Mouse (Mus musculus): ENCODE results near the gene Map4k5. TPM values are rescaled to one million over a fixed set of nuclear protein-coding genes. Genes with fewer than 3 reads are reported as not detected.

Gene Map4k5
- total RNA-seq, 1 experiment from 2014 or later, result 26.6 TPM

DNA sequence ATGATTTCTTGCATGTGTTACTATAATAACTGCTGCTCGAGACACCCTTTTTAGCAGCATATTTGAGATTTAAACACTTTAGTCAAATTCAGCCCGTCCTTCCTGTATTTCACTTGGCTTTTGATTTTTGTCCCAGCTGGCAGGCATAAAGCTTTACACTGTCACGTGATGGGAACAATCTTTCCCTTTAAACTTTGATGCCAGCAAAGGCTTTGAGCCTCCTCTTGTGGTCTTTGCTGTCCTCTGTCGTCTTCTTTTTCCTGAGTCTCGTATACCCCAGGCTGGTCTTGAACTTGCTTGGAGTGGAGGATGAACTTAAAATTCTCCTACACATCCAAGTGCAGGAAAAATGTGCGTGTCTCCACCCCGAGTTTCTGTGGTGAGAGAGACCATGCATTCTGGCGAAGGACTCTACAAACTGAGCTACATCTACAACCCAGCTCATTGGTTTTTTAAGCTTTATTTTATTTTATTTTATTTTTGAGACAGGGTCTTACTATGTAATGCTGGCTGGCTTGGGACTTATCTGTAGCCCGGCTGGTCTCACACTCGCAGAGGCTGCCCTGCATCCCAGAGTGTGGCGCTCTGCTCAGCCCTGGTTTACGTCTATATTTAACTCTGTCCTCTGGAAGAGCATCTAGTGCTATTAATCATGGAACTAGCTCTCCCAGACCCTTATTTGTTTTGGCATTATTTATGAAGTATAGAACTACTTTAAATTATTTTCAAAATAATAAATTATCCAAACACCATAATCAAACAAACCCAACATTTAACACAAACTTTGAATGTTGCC, 44.7 kb downstream of the Map4k5 start:
- ATAC-seq (replicated peaks; ENCODE audit: low read depth, poor library complexity, severe bottlenecking), result no peak

DNA sequence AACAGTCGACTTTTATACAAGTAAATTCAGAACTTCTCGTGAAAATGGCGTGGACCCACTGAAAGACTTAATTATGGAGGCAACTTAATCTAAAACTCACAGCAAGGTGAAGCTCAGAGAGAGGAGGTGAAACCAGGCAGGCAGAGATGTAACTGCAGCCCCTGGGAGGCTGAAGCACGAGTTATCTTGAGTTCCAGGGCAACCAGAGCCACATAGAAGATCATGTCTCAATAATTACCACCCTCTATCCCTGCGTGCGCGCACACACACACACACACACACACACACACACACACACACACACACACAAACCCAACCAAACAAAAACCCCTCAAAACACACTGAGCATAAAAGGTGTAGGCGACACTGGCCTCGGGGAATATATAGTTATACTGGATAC, 46.5 kb downstream of the Map4k5 start:
- no peak for ATAC-seq (replicated peaks; ENCODE audit: low read depth, poor library complexity, severe bottlenecking)

DNA sequence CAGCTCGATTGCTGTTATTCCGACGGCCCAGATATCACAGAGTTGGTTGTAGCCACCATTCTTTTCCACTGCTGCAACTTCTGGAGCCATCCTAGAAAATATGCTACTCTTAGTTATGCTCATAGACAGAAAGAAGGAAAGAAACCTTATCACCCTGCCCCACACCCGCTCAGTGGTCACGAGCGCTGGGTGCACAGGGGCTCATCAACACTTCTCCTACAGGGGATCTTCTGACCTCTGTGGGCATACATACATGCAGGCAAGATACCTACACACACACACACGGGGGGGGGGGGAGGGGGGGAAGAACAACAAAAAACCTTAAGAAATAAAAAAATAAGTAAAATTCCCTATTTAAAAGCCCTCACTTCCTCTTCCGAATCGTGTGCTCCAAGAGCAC, 47.3 kb downstream of the Map4k5 start:
- no peak for ATAC-seq (replicated peaks; ENCODE audit: low read depth, poor library complexity, severe bottlenecking)

DNA sequence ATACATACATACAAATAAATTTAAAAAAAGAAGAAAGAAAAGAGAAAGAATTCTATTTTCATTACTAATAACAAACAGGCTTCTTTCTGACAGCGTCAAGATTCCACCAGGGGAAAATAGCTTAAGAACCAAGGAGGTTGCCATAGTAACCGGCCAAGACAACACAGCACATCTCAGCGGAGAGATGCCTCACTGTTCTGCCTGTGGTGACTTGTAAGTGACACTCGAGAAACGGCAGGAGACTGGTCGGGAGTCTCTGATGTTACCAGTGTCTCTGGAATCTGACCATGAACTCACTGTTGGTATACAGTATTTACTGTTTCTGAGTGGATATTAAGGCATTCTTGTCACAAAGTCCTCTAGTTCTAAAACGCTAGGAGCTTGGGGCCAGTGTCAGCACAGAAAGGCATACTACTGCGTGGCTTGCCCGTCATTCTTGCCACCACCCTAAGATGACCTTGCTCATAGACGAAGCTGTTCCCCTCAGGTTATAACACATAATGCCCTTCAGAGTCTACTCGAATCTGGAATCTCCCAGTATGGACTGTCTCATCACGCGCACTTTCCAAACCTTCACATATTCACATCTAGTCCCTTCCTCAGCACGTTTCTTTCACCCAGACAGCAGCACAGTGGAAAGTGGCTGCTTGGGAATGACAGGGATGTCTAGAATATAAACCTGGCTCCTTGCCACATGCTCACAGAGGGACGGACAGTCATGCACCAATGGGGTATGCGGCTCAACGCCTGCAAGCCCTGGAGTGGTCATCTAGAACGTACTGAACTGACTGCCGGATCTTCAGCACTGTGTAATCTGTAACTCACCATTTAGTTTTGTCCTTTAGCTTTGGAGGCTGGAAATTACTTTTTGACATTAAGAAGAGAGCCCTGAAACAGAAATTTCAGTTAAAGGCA, 49.2 kb downstream of the Map4k5 start:
- ATAC-seq (replicated peaks; ENCODE audit: low read depth, poor library complexity, severe bottlenecking), result 0 out of 2 replicates have a peak, but pooled peaks have one; percentile 25

DNA sequence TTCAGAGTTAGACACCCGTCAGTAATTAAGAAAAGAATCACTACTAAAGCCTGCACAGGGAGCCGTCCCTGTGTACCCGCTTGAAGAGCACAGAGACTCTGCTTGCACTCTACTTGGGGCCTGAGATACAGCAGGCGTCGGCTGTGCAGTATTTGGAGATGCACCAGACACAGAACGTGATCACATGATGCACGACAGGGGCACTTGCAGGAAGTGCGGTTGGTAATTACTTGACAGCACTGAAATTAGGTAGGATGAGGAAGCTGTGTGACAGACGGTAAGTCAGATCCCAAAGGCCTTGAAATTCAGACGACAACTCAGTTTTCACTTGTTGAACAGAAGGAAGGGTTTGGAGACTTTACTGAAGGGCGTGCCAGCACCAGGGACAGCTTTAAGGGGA, 54.6 kb downstream of the Map4k5 start:
- peak; percentile 56; the same call in 1 of the 2 replicates for ATAC-seq (replicated peaks; ENCODE audit: low read depth, poor library complexity, severe bottlenecking)

DNA sequence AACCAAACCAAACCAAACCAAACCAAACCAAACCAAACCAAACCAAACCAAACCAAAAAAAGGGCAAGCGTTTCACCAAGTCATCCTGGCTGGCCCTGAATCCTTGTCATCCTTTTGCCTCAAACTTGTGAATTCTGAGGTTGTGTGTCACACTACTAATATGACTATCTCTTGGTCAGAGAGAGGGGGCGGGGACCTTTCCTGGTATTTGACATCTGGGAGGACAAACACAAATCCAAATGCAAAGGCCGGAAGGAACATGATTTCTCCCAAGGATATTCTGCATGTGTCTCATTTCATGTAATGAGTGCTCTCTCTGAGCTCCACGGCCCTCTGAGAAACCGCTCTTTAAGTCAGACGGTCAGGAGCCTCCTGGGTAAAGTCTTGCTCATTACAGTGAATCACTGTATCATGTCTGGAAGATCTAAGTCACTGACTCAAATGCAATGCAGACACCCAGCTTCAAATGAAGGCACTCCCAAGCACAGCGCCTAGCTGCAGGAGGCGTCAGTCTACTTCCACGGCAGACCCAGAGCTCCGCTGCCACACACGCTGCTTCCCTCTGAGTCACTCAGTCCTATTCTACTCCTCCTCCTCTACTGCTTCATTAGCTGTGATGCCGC, 58.9 kb downstream of the Map4k5 start:
- ATAC-seq (replicated peaks; ENCODE audit: low read depth, poor library complexity, severe bottlenecking), result no peak

DNA sequence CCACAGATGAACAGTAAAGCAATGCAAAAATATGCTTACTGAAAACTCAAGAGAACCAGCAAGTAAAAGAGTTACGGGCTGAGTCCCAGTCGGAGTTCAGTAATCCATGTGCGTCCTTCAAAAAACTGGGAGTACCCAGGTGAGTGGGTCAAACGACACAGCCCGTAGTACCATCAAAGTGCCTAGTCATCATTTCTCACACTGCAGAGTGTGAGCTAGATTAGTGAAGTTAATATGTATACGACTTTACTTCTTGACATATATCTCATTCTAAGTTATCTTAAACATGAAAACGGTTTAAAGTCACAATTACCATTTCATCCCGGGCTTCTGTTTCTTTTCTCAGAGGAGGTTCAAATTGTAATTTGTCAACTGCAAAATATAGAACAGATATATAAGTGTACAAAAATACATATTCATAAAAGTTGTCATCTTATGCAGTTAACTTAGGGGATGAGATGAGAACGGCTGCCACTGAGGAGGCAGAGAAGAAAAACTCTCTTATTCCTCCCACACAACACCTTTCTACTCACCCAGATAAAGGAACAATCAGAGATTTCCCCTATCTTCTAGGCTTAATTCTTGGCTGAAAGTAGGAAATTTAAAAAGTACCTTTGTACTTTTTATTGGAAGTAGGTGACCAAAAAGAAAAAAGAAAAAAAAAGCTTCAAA, 61.6 kb downstream of the Map4k5 start:
- ATAC-seq (replicated peaks; ENCODE audit: low read depth, poor library complexity, severe bottlenecking), result no peak

DNA sequence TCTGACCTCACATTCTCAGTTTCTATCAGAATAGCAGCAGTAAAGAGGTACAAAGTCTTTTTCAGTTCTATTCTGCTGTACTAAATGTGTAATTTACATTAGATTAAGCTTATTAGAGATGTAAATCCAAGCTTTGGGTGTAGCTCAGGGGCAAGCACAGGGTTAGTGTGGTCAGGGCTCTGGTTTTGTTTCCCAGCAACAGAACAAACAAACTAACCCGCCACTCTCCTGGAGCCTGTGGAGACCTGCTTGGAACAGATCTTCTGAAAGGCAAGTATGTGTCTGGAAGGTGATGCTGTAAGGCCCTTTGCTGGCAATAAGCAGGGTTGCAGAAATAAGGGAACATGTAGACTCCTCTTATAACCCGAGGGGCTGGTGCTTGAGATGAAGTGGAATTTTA, 64.8 kb downstream of the Map4k5 start:
- ATAC-seq (replicated peaks; ENCODE audit: low read depth, poor library complexity, severe bottlenecking), result no peak

DNA sequence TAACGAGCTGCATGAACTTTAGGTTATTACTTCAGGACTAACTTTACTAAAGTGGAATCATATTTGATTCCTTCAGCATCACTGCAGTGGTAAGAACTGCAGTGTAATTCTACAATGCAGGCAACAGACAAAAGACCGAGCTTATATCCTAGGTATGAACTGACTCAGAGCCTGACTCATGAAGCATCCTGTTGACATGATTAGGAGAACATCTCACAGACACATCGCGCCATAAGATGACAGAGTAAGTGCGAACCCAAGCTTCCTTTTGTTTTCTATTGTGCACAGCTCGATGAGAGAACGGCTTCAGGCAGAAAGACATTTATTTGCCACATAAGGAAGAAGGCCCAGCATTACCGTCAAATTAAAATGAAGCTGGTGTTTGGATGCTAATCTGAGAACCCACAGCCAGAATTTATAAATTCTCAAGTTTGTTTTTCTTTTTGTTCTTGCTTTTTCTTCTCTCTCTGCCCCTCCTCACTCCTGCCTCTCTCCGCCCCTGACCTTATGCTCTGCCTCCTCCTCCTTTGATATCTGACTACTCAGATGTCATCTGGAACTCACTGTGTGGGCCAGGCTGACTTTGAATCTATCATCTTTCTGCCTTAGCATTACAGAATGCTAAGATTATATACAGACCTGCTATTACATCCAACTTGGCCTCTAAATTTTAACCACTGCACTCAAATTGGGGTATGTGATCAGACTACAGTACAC, 68.0 kb downstream of the Map4k5 start:
- no peak for ATAC-seq (replicated peaks; ENCODE audit: low read depth, poor library complexity, severe bottlenecking)

DNA sequence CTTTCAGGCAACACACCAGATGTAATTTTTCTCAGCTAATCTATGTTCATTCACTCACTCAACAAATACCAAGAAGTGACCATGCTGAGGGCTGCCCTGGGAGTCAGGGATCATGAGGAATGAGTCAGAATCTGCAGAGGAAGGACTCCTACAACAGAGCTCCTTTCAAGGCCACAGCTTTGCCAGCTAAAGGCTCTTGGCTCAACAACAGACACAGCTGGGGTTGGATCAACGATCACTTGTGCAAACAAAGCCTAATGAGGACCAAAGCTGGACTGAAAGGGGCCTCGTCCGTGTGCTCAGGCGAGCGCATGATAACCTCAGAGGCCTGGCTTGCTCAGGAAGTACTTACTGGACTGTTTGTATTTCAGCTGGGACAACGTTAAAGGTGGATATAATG, 78.7 kb downstream of the Map4k5 start:
- ATAC-seq (replicated peaks; ENCODE audit: low read depth, poor library complexity, severe bottlenecking), result no peak

DNA sequence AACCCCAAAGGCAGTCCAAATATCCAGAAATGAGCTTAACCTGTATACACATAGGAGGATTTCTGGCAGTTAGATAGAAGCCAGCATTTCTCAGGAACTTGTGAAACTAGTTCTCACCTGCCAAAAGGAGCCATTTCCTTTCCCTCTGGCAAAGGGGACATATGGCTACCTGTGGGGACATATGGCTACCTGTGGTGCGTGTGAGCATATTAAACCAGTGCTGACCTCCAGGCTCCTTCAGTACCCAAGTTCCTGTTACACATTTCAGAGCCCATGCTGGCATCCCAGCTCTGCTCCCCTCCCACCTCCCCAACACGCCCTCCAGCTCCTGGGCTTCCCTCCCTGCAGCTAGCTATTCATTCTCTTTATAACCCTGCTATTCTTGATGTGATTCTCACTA, 79.4 kb downstream of the Map4k5 start:
- ATAC-seq (replicated peaks; ENCODE audit: low read depth, poor library complexity, severe bottlenecking), result no peak

DNA sequence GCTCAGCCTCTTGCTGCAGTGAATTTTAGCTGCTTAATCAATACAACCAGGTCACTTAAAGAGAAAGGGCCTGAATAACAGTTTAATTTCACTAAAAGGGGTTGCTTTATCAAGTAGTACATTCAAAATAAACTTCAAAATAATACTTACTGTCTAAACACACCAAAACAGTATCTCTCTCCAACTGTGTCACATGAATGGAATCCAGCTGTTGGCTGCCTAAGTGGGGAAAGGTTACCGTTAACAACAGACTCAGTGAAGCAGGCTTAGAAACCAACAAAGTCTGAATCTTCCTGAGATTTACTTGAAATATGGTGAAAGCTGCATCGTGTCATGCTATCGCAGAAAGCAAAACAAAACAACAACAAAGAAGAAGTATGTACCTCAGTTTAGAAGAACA, 80.0 kb downstream of the Map4k5 start:
- ATAC-seq (replicated peaks; ENCODE audit: low read depth, poor library complexity, severe bottlenecking), result no peak

DNA sequence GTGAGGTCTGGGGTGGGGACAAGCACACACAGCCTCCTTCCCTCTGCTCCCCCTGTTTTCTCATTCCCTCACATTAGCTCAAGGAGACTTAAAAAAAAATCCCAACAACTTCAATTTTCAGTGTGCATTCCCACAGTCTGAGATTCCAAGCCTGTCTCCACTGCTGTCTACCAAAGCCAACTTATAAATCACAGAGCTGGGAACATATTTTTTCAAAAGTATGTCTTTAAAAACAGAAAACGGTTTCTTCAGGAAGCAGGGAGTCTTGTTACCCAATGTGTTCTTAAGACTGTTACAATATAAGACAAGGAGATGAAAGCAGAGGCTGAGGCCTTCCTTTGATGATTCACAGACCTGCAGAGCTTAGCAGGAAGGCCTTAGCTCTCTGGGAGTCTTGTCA, 81.0 kb downstream of the Map4k5 start:
- ATAC-seq (replicated peaks; ENCODE audit: low read depth, poor library complexity, severe bottlenecking), result no peak

DNA sequence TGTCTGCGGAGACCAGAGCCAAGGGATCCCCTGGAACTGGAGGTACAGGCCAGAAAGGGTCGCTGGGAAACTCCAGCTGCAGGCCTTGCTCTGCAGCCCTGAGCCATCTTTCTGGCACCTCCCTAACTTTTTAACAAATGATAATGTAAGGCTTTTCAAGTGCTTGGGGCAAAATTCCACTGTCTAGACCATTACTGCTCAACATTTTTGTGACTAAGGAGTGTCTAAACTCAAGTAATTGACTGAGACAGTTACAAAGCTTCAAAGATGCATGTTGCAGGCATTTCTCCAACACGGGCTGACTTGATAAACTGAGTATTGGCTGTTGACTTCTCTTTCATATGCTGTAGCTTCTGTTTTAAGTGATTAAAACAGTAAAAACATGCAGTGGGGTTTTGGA, 83.6 kb downstream of the Map4k5 start:
- no peak for ATAC-seq (replicated peaks; ENCODE audit: low read depth, poor library complexity, severe bottlenecking)

DNA sequence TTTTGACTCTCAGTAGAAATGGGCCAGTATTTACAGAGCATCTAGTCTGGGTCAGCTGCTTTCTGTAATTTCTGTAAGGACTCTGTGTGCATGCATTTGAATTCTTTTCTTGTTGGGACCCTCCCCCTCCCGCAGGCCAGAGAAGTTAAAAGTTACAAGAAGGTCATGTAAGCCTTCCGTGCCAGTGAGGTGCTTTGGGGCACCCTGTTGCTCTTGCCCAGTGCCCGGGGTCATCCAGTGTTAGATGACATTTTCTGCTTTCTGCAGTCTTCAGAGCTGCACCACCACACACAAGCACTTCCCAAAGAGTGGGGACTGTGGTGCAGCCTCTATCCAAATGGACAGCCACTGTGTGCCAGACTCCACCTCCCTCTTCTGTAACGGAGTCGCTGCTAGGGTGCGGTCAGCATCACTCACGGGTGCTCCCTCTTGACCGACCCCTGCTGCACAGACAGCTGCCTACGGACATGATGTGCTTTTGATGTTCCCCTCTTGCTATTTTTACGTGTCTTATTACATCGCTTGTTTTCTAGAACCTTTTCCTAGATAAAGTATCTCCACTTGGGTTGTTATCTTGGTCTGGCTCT, 85.5 kb downstream of the Map4k5 start:
- no peak for ATAC-seq (replicated peaks; ENCODE audit: low read depth, poor library complexity, severe bottlenecking)

DNA sequence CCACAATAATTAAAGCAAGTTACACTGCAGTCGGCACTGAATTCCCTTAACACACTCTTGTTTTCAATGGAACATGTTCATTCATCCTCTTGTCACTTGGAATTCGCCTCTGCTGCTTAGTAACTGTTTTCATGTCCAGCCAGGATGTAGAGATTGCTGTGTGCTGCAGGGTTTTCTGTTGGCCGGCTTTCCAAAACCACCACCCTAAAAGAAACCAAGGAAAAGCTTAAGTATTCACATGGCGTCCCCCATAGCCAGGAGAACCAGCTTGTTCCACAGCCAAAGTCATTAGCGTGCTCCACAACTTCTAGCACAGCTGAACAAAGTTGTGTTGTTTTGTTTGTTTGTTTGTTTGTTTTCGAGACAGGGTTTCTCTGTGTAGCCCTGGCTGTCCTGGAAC, 87.9 kb downstream of the Map4k5 start:
- ATAC-seq (replicated peaks; ENCODE audit: low read depth, poor library complexity, severe bottlenecking), result no peak

DNA sequence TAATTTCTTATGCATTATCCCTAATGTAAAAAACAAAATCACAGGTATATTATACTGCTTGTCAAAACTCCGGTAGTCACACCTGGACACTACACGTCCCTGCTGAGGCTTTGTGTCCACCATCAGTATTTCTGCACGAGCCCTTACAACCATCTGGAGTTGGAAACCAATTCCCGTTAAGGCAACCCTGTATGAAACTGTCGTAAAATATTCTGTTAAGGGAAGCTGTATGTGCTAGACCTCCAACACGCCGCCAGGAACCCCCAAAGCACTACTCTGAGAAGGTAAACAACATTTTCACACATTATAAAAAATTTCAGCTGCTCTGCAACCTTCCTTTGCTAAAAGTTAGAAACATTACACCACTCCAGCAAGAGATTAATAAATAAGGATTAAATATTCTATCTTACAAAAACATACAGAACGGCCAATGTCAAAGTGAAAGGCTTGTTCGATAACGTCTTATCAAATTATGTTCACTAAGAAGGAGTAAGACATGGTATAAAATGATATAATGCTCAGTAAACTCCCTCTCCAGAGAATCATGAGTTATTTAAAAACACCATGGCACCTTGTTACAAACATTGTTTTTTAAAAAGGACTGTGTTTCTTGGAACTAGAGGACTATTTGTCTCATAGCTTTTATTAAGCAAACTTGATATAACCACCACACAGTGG, 88.5 kb downstream of the Map4k5 start:
- ATAC-seq (replicated peaks; ENCODE audit: low read depth, poor library complexity, severe bottlenecking), result no peak

DNA sequence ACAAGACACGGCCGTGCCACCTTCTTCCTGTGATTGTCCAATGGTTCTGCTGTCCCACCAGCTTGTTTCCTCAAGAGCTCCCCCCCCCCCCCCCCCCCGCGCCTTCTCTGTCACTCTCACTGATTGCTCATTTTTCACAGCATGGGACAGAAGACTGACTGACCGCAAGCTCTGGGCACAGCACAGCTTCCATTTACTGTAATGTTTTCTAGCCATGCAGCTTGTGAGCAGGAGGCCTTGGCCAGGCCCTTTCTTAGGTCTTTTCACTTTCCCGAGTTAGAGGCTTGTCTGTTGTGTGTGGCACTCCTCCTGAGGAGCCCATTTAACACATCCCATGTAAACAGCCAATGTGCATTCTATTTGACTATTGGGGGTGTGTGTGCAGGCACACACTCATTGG, 89.8 kb downstream of the Map4k5 start:
- no peak for ATAC-seq (replicated peaks; ENCODE audit: low read depth, poor library complexity, severe bottlenecking)

DNA sequence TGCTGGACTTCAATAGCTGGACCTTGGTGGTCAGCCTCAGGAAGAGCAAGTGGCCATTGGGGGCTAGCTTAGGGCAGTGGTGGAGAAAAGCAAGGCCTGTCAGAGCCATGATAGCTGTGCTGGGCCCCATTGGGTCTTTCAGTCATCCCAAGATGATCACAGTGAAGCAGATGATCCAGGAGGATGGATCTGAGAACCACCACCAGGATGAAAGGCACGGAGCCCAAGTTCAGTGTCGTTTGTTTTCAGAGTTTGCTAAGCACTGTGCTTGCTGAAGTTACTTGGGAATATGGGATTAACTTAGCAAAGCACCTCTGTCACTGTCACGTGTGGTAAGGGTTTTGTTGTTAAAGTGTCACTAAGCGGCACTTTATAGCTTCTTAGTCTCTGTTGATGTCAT, 92.4 kb downstream of the Map4k5 start:
- no peak for ATAC-seq (replicated peaks; ENCODE audit: low read depth, poor library complexity, severe bottlenecking)
